Comparison of ENCODE assay signal across 22 mouse cellular contexts in the genomic region with DNA sequence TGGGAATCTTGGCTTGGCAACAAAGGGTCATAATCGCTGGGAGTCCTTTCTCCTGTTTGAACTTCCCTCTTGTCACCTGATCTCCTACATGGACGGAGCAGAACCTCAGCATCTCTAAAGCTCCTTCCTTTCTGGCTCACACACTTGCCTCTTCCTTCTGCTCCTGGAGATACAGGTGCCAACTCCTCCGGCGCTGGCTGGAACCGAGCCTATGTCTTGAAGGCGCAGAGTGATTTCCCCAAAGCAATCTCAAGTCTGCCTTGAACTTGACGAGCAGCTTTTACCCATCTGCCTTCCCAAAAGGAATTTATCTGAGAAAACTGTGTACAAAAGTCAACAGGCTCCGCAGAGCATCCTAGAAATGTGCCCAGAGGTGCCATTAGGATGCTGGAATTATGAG.
DNase-seq lines count a peak whose midpoint lies in the region; ATAC-seq and TF ChIP-seq lines count a peak whose summit lies in the region.
"Had no signal": no experiment of that assay in that cellular context is flagged by ENCODE, and none has a peak within 500 bp of the region (broad histone marks: within the 10 kb centered on the region; RNA-seq: fewer than 3 reads in every experiment).

No protein-coding gene starts in this region.

- no peaks in the 10 kb centered on the region for H3K27me3 ChIP-seq in hindbrain, postnatal 0 days (ENCODE audit: insufficient read depth, low read length)
- no peaks in the 10 kb centered on the region for H3K27me3 ChIP-seq in hindbrain, embryonic 14.5 days (ENCODE audit: control insufficient read depth, insufficient read depth, low read length)
- no peaks in the 10 kb centered on the region for H3K27me3 ChIP-seq in midbrain, embryonic 10.5 days (ENCODE audit: low read depth, poor library complexity, severe bottlenecking)
- H3K27me3 ChIP-seq in midbrain, embryonic 15.5 days (replicated peaks) = no peaks in the 10 kb centered on the region
- no peaks in the 10 kb centered on the region for H3K27me3 ChIP-seq in neural tube, embryonic 12.5 days (replicated peaks)
- H3K27me3 ChIP-seq: CH12.LX; forebrain, embryonic 13.5 days; heart, embryonic 13.5 days had no signal

- 0 out of 2 replicates have a peak, but pooled peaks cover 3% of the 10 kb centered on the region for H3K4me1 ChIP-seq in hindbrain, postnatal 0 days (ENCODE audit: insufficient read depth, low read length)
- peaks cover 8% of the 10 kb centered on the region; the same call in 1 of the 2 replicates for H3K4me1 ChIP-seq in hindbrain, embryonic 14.5 days (replicated peaks; ENCODE audit: control insufficient read depth, insufficient read depth, low read length)
- H3K4me1 ChIP-seq in midbrain, embryonic 10.5 days = peaks cover 15% of the 10 kb centered on the region; the same call in 1 of the 2 replicates
- peaks cover 13% of the 10 kb centered on the region; the same call in 1 of the 2 replicates for H3K4me1 ChIP-seq in midbrain, embryonic 15.5 days
- peaks cover 17% of the 10 kb centered on the region for H3K4me1 ChIP-seq in neural tube, embryonic 12.5 days

- no peaks in the 10 kb centered on the region for H3K36me3 ChIP-seq in hindbrain, postnatal 0 days (ENCODE audit: insufficient read depth, low read length)
- H3K36me3 ChIP-seq in hindbrain, embryonic 14.5 days (replicated peaks; ENCODE audit: control insufficient read depth, insufficient read depth) = no peaks in the 10 kb centered on the region
- no peaks in the 10 kb centered on the region for H3K36me3 ChIP-seq in midbrain, embryonic 10.5 days
- H3K36me3 ChIP-seq in midbrain, embryonic 15.5 days (replicated peaks) = no peaks in the 10 kb centered on the region
- H3K36me3 ChIP-seq in neural tube, embryonic 12.5 days = no peaks in the 10 kb centered on the region
- H3K36me3 ChIP-seq: embryonic facial prominence, embryonic 10.5 days; heart, embryonic 13.5 days had no signal

- no peaks in the 10 kb centered on the region for H3K9me3 ChIP-seq in hindbrain, postnatal 0 days (ENCODE audit: low read length)
- no peaks in the 10 kb centered on the region for H3K9me3 ChIP-seq in hindbrain, embryonic 14.5 days (ENCODE audit: control insufficient read depth, low read length)
- H3K9me3 ChIP-seq in midbrain, embryonic 10.5 days (replicated peaks) = no peaks in the 10 kb centered on the region; the same call in 1 of the 2 replicates
- no peaks in the 10 kb centered on the region for H3K9me3 ChIP-seq in midbrain, embryonic 15.5 days
- 0 out of 2 replicates have a peak, but pooled peaks cover 6% of the 10 kb centered on the region for H3K9me3 ChIP-seq in neural tube, embryonic 12.5 days
- H3K9me3 ChIP-seq: embryonic facial prominence, embryonic 10.5 days; forebrain, embryonic 13.5 days; heart, embryonic 13.5 days had no signal

- H3K27ac ChIP-seq in hindbrain, postnatal 0 days = no peak overlapping the region
- H3K27ac ChIP-seq in hindbrain, embryonic 14.5 days = no peak overlapping the region
- H3K27ac ChIP-seq in midbrain, embryonic 10.5 days (replicated peaks) = 0 out of 2 replicates have a peak overlapping the region, but pooled peaks have one; percentile 42
- no peak overlapping the region for H3K27ac ChIP-seq in midbrain, embryonic 15.5 days
- no peak overlapping the region for H3K27ac ChIP-seq in neural tube, embryonic 12.5 days
- H3K27ac ChIP-seq: embryonic facial prominence, embryonic 10.5 days; forebrain, embryonic 13.5 days; gastrocnemius, adult 2 months; heart, embryonic 13.5 days had no signal

- H3K4me3 ChIP-seq in hindbrain, postnatal 0 days (ENCODE audit: low read length) = no peak overlapping the region
- no peak overlapping the region for H3K4me3 ChIP-seq in hindbrain, embryonic 14.5 days (replicated peaks; ENCODE audit: low read length)
- H3K4me3 ChIP-seq in midbrain, embryonic 10.5 days = no peak overlapping the region
- H3K4me3 ChIP-seq in midbrain, embryonic 15.5 days = no peak overlapping the region
- no peak overlapping the region for H3K4me3 ChIP-seq in neural tube, embryonic 12.5 days
- H3K4me3 ChIP-seq: embryonic facial prominence, embryonic 10.5 days; forebrain, embryonic 13.5 days; gastrocnemius, adult 2 months; heart, embryonic 13.5 days had no signal

- no peak overlapping the region for H3K9ac ChIP-seq in hindbrain, postnatal 0 days (replicated peaks; ENCODE audit: low read length)
- H3K9ac ChIP-seq in hindbrain, embryonic 14.5 days = no peak overlapping the region
- no peak overlapping the region for H3K9ac ChIP-seq in midbrain, embryonic 15.5 days
- no peak overlapping the region for H3K9ac ChIP-seq in neural tube, embryonic 12.5 days
- H3K9ac ChIP-seq: forebrain, embryonic 13.5 days; forebrain, postnatal 0 days; heart, embryonic 13.5 days had no signal

- no peak for TF ChIP-seq CTCF in hindbrain, postnatal 0 days (IDR thresholded peaks at IDR 0.05; ENCODE audit: low read depth)

- no peak overlapping the region for H3K4me2 ChIP-seq in hindbrain, postnatal 0 days (ENCODE audit: low read depth, low read length)
- no peak overlapping the region for H3K4me2 ChIP-seq in hindbrain, embryonic 14.5 days (replicated peaks)
- no peak overlapping the region for H3K4me2 ChIP-seq in midbrain, embryonic 15.5 days
- peak overlapping the region; percentile 43; the same call in 1 of the 2 replicates for H3K4me2 ChIP-seq in neural tube, embryonic 12.5 days (replicated peaks)
- H3K4me2 ChIP-seq: forebrain, embryonic 13.5 days; heart, embryonic 13.5 days had no signal

- DNase-seq in hindbrain, postnatal 0 days (ENCODE audit: low spot score) = peak; percentile 10
- no peak for DNase-seq in hindbrain, embryonic 14.5 days (ENCODE audit: low spot score)
- DNase-seq in midbrain, embryonic 10.5 days (ENCODE audit: low spot score) = no peak
- no peak for DNase-seq in neural tube, embryonic 10.5 days (ENCODE audit: extremely low spot score, low spot score)
- DNase-seq in ovary, postnatal 14 days (ENCODE audit: low spot score) = peak; percentile 29
- no peak for DNase-seq in adrenal gland, postnatal 10 days
- DNase-seq: adrenal gland, postnatal 25 days; cerebellum, adult 8-10 months; cerebellum, postnatal 36 days; forebrain, postnatal 0 days; gastrocnemius, adult 2 months; gastrocnemius, postnatal 25 days; heart, postnatal 36 days had no signal

- 65% methylated on average over 8 of the region's 8 CpGs for WGBS in hindbrain, postnatal 0 days
- whole genome bisulfite sequencing in hindbrain, embryonic 14.5 days = 73% methylated on average over 8 of the region's 8 CpGs
- 89% methylated on average over 8 of the region's 8 CpGs for WGBS in midbrain, embryonic 10.5 days
- 65% methylated on average over 8 of the region's 8 CpGs for WGBS in midbrain, embryonic 15.5 days
- WGBS in neural tube, embryonic 12.5 days = 77% methylated on average over 8 of the region's 8 CpGs

- no peak for ATAC-seq in hindbrain, postnatal 0 days
- ATAC-seq in hindbrain, embryonic 14.5 days (ENCODE audit: low FRiP score) = no peak
- ATAC-seq in midbrain, embryonic 15.5 days (replicated peaks) = no peak
- no peak for ATAC-seq in neural tube, embryonic 12.5 days (ENCODE audit: low FRiP score, low read depth)
- ATAC-seq: activated CD4-positive, CD25-positive, alpha-beta regulatory T cell, adult 4 months; forebrain, embryonic 13.5 days; forebrain, postnatal 0 days; hindbrain, embryonic 16.5 days; Patski had no signal

Comparison
In these comparisons a context has a peak if more than half of its experiments do, and no peak if none do; other contexts are left out.
1. DNase-seq: peak in hindbrain, postnatal 0 days (single experiment) and ovary, postnatal 14 days (single experiment); none in hindbrain, embryonic 14.5 days (single experiment), midbrain, embryonic 10.5 days (single experiment), neural tube, embryonic 10.5 days (single experiment) and adrenal gland, postnatal 10 days (single experiment).